Mouse (Mus musculus) gastrocnemius, adult 8-10 months (tissue): ENCODE measurements around the gene Lage3. TPM values are rescaled to one million over a fixed set of nuclear protein-coding genes. Genes with fewer than 3 reads are reported as not detected.

Source experiments
- microRNA-seq: library from miRNA; unstranded; fragments of <30 nt; microRNA quantifications from one replicate; pipeline ENCODE4 v1.2.0, GENCODE M21; 2022
- total RNA-seq, 4 experiments: library from RNA; stranded (reverse); gene quantifications; 2 replicates each; pipeline ENCODE4 v1.2.4; 2022

Lage3 gene
- total RNA-seq, 4 experiments from 2014 or later, result 36.1 to 50.3 (median 43.0) TPM

Small RNAs within 50 kb of the gene (microRNA-seq; reads per million reads assigned to microRNA genes)
- gene Mir7092, result not detected

Other genes with a start within 250 kb of the Lage3 start
- 1 to 10 TPM in 1 of 4 experiments, under 1 TPM in 1, not detected in 2; 0.46 to 1.5 TPM for gene Opn1mw, start 226.2 kb downstream of the Lage3 start, total RNA-seq
- gene Mecp2, start 218.3 kb downstream of the Lage3 start, total RNA-seq, result 10 to 100 TPM; 27.8 to 32.8 (median 29.0) TPM
- not detected for gene Tex28, start 185.8 kb downstream of the Lage3 start, total RNA-seq
- gene Tktl1, start 176.4 kb downstream of the Lage3 start, total RNA-seq, result not detected
- gene Flna, start 103.8 kb downstream of the Lage3 start, total RNA-seq, result 10 to 100 TPM; 24.0 to 39.3 (median 32.3) TPM
- 10 to 100 TPM; 23.0 to 29.5 (median 26.9) TPM for gene Emd, start 98.9 kb downstream of the Lage3 start, total RNA-seq
- gene Rpl10, start 82.8 kb downstream of the Lage3 start, total RNA-seq, result 100 to 1,000 TPM; 130 to 325 (median 183) TPM
- 10 to 100 TPM; 39.0 to 53.5 (median 48.1) TPM for gene Taz, start 71.7 kb downstream of the Lage3 start, total RNA-seq
- 100 to 1,000 TPM; 126 to 143 (median 137) TPM for gene Dnase1l1, start 71.3 kb downstream of the Lage3 start, total RNA-seq
- 10 to 100 TPM; 86.9 to 87.5 (median 87.2) TPM for gene Atp6ap1, start 56.5 kb downstream of the Lage3 start, total RNA-seq
- 10 to 100 TPM; 26.0 to 45.1 (median 33.4) TPM for gene Gdi1, start 48.6 kb downstream of the Lage3 start, total RNA-seq
- 10 to 100 TPM; 22.6 to 26.2 (median 24.4) TPM for gene Fam50a, start 40.6 kb downstream of the Lage3 start, total RNA-seq
- gene Plxna3, start 24.6 kb downstream of the Lage3 start, total RNA-seq, result under 1 TPM; 0.27 to 0.73 (median 0.58) TPM
- gene Ubl4a, start 19.6 kb upstream of the Lage3 start, total RNA-seq, result 10 to 100 TPM; 56.6 to 63.1 (median 60.5) TPM
- 1 to 10 TPM; 1.9 to 2.7 (median 2.4) TPM for gene Slc10a3, start 19.7 kb upstream of the Lage3 start, total RNA-seq
- 10 to 100 TPM; 12.8 to 15.3 (median 14.2) TPM for gene Fam3a, start 39.7 kb upstream of the Lage3 start, total RNA-seq
- 10 to 100 TPM; 21.6 to 31.2 (median 25.5) TPM for gene Ikbkg, start 39.7 kb upstream of the Lage3 start, total RNA-seq
- gene G6pdx, start 75.6 kb upstream of the Lage3 start, total RNA-seq, result 1 to 10 TPM; 2.0 to 4.2 (median 3.4) TPM
- gene Gm6880, start 127.8 kb upstream of the Lage3 start, total RNA-seq, result not detected
- gene Olfr1326-ps1, start 221.3 kb upstream of the Lage3 start, total RNA-seq, result not detected
- gene Olfr1325, start 239.1 kb upstream of the Lage3 start, total RNA-seq, result not detected